Mouse (Mus musculus): ENCODE measurements around the gene Crp.

- TF ChIP-seq CTCF (IDR thresholded peaks at IDR 0.05) (no peak), EP300 (IDR thresholded peaks at IDR 0.05) (no peak)
Observed at GRCm38 (mm10) chr1:172670716-172671115, 27.1 kb upstream of the Crp start.

All from lung, postnatal 0 days (tissue).